Mouse (Mus musculus) hindbrain, postnatal 0 days (tissue): ENCODE results near the gene Epm2aip1. TPM values are rescaled to one million over a fixed set of nuclear protein-coding genes. Genes with fewer than 3 reads are reported as not detected.

Source experiments
- ATAC-seq: fragments of 200-750 bp; cut with Nextera tagmentation; 2 replicates; pipeline ENCODE4 v1.8.0; 2017; ENCODE audit warnings: mild to moderate bottlenecking, moderate TSS enrichment, moderate library complexity
- DNase-seq: peaks from one replicate; pipeline ENCODE4 v3.0.0-alpha.2; 2015; ENCODE audit warnings: low spot score
- H3K27ac ChIP-seq: fragments of 300-500 bp; sonication (generic); 2 replicates; pipeline ENCODE4 v1.5.1; 2014; ENCODE audit warnings: mild to moderate bottlenecking
- H3K27me3 ChIP-seq: fragments of 300-500 bp; sonication (generic); 2 replicates; pipeline ENCODE4 v1.6.1; 2014; ENCODE audit warnings: low read length, mixed read lengths; ENCODE audit not compliant: insufficient read depth
- H3K36me3 ChIP-seq: fragments of 300-500 bp; sonication (generic); 2 replicates; pipeline ENCODE4 v1.6.1; 2014; ENCODE audit warnings: low read length, mixed read lengths; ENCODE audit not compliant: insufficient read depth
- H3K4me1 ChIP-seq: fragments of 300-500 bp; sonication (generic); 2 replicates; pipeline ENCODE4 v1.6.1; 2014; ENCODE audit warnings: antibody characterized with exemption, low read length, mixed read lengths; ENCODE audit not compliant: insufficient read depth
- H3K4me2 ChIP-seq: fragments of 300-500 bp; sonication (generic); 2 replicates; pipeline ENCODE4 v1.6.1; 2014; ENCODE audit warnings: low read depth, mild to moderate bottlenecking, low read length, moderate library complexity, mixed read lengths
- H3K4me3 ChIP-seq: fragments of 300-500 bp; sonication (generic); 2 replicates; pipeline ENCODE4 v1.5.1; 2014; ENCODE audit warnings: low read length
- H3K9ac ChIP-seq: fragments of 300-500 bp; sonication (generic); replicated peaks from 2 replicates; pipeline ENCODE4 v1.6.1; 2014; ENCODE audit warnings: mild to moderate bottlenecking, low read length, moderate library complexity, mixed read lengths
- H3K9me3 ChIP-seq: fragments of 300-500 bp; sonication (generic); 2 replicates; pipeline ENCODE4 v1.6.1; 2016; ENCODE audit warnings: low read length, mixed read lengths
- CTCF ChIP-seq: IDR thresholded peaks from 2 replicates; pipeline ENCODE4 v1.5.1; 2016; ENCODE audit warnings: antibody characterized with exemption, control low read depth, low read depth
- WGBS: fragments of 180-500 bp; shearing (Covaris S2); extraction: QIAGEN DNeasy Blood & Tissue Kit; methylation state at CpG from one replicate; pipeline ENCODE4 v1.1.7; 2014; 5-methylcytosine and 5-hydroxymethylcytosine counted together
- polyA plus RNA-seq: library from polyadenylated mRNA; unstranded; fragments of >200 nt; fragmentation: Nextera tagmentation; extraction: Ambion mirVana; gene quantifications from 2 replicates; pipeline ENCODE4 v1.2.1, GENCODE M21; 2015
- total RNA-seq: library from RNA; depleted of rRNA; stranded (reverse); fragments of >200 nt; gene quantifications from 2 replicates; pipeline ENCODE4 v1.2.3, GENCODE M21; 2014; rRNA removed

Gene Epm2aip1
- 73.1 and 81.4 TPM in 2 replicates for total RNA-seq
- polyA plus RNA-seq, result 34.4 and 36.0 TPM in 2 replicates

DNA sequence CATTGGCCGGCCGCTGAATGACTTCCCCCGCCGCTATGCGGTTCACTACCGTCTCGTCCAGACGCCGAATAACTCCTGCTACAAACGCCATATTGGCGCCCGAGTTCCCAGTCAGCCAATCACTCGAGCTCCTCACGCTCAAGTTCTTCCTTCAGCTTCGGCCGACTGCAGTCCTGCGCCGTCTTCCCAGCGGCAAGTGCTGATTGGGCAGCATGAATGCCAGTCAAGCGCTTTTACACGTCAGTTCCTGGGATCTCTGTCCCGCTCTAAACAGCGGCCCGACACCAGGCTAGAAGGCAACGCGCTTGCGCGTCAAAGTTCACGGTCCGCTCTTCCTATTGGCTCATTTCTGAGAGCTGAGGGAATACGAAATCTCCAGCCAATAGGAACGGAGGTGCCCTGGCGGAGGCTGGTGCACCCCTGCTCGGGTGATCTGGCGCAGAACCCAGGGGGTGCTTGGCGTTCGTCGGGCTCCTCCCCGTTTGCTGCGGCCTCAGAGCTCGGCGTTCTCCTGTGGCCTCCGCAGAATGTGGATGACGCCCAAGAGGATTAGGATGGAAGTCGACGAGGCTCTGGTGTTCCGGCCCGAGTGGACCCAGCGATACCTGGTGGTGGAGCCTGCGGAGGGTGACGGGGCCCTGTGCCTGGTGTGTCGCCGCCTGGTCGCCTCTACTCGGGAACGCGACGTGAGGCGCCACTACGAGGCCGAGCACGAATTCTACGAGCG lies at the start of gene Epm2aip1, which contains the start of gene Mlh1:
Epm2aip1 (plus strand) TSS at position 496 of the 727 bp plus-strand sequence.
Mlh1 (minus strand) TSS at position 358 of the 727 bp plus-strand sequence.
- Histone ChIP-seq H3K9ac (peak within 1 kb of the TSS; percentile 96), H3K27ac (peak within 1 kb of the TSS; percentile 96), H3K9me3 (no peaks in the 10 kb centered on the region), H3K27me3 (no peaks in the 10 kb centered on the region), H3K4me1 (peaks cover 34% of the 10 kb centered on the region), H3K36me3 (no peaks in the 10 kb centered on the region), H3K4me3 (peak within 1 kb of the TSS; percentile 92), H3K4me2 (peak within 1 kb of the TSS; percentile 91)
- TF ChIP-seq CTCF, result no peak; the same call in 1 of the 2 replicates
- DNase-seq (peak; percentile 100), ATAC-seq (peak; percentile 100)
- 1% methylated on average over 64 of the region's 64 CpGs for WGBS

DNA sequence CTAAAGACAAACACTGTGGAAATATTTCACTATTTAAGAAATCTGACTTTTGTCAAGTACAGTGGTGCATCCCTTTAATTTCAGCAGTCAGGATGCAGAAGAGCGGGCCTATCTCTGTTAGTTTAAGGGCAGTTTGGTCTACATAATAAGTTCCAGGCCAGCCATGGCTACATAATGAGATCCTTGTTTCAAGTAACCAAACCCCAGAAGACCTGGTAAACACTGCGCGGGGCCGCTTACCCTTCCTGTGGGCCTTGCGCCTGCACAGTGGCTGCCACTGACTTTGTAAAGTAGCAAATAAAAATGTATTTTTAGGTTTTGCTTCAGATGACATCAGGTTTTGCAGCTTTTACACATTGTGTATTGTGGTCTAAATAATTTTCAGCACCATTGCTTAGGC lies 48.3 kb upstream of the Epm2aip1 start:
- no peaks in the 10 kb centered on the region for H3K9me3 ChIP-seq
- no peak overlapping the region for H3K4me2 ChIP-seq
- H3K27me3 ChIP-seq, result no peaks in the 10 kb centered on the region
- no peaks in the 10 kb centered on the region for H3K4me1 ChIP-seq
- H3K27ac ChIP-seq, result no peak overlapping the region
- no peak overlapping the region for H3K4me3 ChIP-seq
- no peak overlapping the region for H3K9ac ChIP-seq
- DNase-seq (no peak), ATAC-seq (no peak)
- 92% methylated on average over 5 of the region's 5 CpGs for WGBS
- H3K36me3 ChIP-seq, result peaks cover 59% of the 10 kb centered on the region
- TF ChIP-seq CTCF, result no peak

DNA sequence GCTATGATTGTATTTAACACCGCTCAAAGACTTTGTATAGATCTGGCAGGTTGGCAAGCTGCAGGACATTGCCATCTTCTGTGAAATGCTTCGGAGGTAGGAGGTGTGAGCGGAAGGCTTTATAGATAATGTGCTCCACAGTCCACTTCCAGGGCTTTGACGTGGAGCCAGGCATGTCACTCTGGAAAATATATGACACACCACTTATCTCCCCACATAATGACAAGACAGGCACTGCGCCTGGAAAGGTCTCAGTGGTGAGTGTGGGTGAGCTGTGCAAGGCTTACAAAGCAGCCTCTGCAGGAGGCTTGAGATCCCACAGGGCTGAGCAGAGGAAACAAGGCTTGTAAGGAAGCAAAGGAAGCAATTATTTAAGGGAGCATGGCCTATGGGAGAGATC lies 43.3 kb upstream of the Epm2aip1 start:
- H3K36me3 ChIP-seq, result peaks cover 65% of the 10 kb centered on the region
- 86% methylated on average over 5 of the region's 5 CpGs for WGBS

DNA sequence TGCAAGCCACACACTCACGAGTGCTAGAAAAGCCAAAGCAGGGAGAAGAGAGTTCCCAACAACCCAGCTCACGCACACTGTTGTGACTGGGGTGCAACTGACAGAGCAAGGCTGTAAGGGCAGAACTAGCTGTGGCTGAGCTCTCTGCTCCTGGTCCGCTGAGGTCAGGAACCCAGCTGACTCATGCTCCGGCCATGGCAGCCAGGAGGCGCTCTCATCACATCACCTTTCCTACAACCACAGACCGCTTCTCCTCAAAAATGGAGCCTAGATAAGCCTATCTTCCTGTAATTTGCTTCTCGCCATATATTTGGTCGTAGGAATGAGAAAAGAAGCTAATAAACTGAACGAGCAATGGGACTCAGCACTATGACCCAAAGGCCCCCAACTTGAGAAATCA lies 37.0 kb upstream of the Epm2aip1 start:
- Histone ChIP-seq H3K27ac (no peak overlapping the region), H3K4me2 (no peak overlapping the region), H3K27me3 (no peaks in the 10 kb centered on the region), H3K4me1 (no peaks in the 10 kb centered on the region), H3K9me3 (no peaks in the 10 kb centered on the region), H3K4me3 (no peak overlapping the region), H3K9ac (no peak overlapping the region), H3K36me3 (peaks cover 45% of the 10 kb centered on the region)
- WGBS, result 89% methylated on average over 9 of the region's 9 CpGs
- peak; percentile 9; the same call in 1 of the 2 replicates for TF ChIP-seq CTCF
- ATAC-seq (no peak), DNase-seq (no peak)

More for the DNA sequence above, 43.3 kb upstream of the Epm2aip1 start:
- Histone ChIP-seq H3K9me3 (no peaks in the 10 kb centered on the region), H3K27ac (no peak overlapping the region), H3K4me1 (no peaks in the 10 kb centered on the region), H3K9ac (no peak overlapping the region), H3K4me2 (no peak overlapping the region), H3K4me3 (no peak overlapping the region), H3K27me3 (no peaks in the 10 kb centered on the region)
- ATAC-seq (no peak), DNase-seq (no peak)
- TF ChIP-seq CTCF, result no peak

DNA sequence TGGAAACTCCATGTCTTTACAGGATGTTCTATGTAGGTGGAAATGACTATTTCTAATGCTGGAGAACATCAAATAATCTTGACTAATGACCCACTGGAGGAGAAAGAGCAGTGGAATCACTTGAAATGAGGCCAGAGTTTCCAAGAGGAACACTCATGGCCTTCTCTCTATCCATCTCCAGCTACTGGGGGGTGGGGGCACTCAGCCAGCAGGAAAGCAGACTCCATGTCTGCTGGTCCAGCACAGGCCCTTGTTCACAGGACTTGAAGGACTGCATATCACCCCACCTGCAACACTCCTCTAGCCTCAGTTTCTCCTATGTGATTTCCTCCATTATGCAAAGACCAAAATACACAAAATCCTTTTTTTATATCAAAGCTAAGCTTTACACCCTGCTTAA lies 34.0 kb upstream of the Epm2aip1 start:
- Histone ChIP-seq H3K4me2 (no peak overlapping the region), H3K36me3 (peaks cover 51% of the 10 kb centered on the region)
- TF ChIP-seq CTCF, result no peak

DNA sequence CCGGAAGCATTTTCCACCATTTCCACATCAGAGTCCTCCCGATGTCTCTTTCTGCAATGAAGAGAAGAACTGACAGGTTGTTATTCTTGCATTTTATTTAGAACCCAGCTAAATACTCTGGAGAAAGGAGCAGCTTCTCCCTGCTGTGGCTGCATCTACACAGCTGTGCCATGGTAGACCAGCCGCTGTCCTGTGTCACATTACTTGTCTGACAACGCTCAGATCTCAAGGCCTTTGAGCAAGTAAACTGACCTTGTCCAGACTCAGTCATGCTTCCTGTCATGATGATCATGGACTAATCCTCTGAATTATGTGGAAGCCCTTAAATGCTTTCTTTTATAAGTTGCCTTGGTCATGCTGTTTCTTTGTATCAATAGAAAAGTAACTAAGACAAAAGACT lies 31.9 kb upstream of the Epm2aip1 start:
- H3K36me3 ChIP-seq, result peaks cover 41% of the 10 kb centered on the region
- H3K9me3 ChIP-seq, result no peaks in the 10 kb centered on the region
- H3K4me3 ChIP-seq, result no peak overlapping the region
- H3K4me2 ChIP-seq, result no peak overlapping the region
- H3K27ac ChIP-seq, result no peak overlapping the region
- H3K27me3 ChIP-seq, result no peaks in the 10 kb centered on the region
- ATAC-seq (no peak), DNase-seq (no peak)
- no peak overlapping the region for H3K9ac ChIP-seq
- no peak for TF ChIP-seq CTCF
- H3K4me1 ChIP-seq, result no peaks in the 10 kb centered on the region
- WGBS, result 84% methylated on average over 4 of the region's 4 CpGs

More for the DNA sequence above, 34.0 kb upstream of the Epm2aip1 start:
- ATAC-seq (no peak), DNase-seq (no peak)
- H3K4me1 ChIP-seq, result no peaks in the 10 kb centered on the region
- H3K27me3 ChIP-seq, result no peaks in the 10 kb centered on the region
- H3K27ac ChIP-seq, result no peak overlapping the region
- H3K9me3 ChIP-seq, result no peaks in the 10 kb centered on the region
- no peak overlapping the region for H3K4me3 ChIP-seq
- no peak overlapping the region for H3K9ac ChIP-seq

DNA sequence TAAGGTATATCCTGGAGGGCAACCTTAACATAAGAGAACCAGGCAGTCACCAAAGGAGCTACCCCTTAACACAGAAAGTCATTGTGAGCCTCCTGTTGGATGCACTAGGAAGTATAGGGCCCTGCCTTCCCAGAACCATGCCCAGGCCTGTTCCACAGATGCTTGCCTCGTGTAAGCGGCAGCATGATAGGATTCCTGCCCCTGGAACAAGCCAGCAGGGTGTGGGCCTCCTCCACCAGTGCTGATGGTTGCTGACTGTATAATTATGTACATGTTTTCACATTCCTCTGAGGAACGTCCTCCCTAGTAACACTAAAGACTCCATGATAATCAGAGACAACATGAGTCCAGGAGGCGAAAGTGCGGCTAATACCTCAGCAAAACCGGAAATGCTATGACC lies 28.3 kb upstream of the Epm2aip1 start:
- Histone ChIP-seq H3K4me1 (no peaks in the 10 kb centered on the region), H3K9me3 (no peaks in the 10 kb centered on the region), H3K9ac (no peak overlapping the region), H3K4me2 (no peak overlapping the region), H3K27ac (no peak overlapping the region), H3K4me3 (no peak overlapping the region), H3K36me3 (peaks cover 26% of the 10 kb centered on the region; the same call in 1 of the 2 replicates), H3K27me3 (no peaks in the 10 kb centered on the region)
- DNase-seq (no peak), ATAC-seq (no peak)
- 80% methylated on average over 6 of the region's 6 CpGs for WGBS
- TF ChIP-seq CTCF, result no peak
